Mouse (Mus musculus) brain, embryonic 18.5 days (tissue): ENCODE results near the gene Spata13.

Source experiments
- DNase-seq: peaks from one replicate; pipeline ENCODE4 v3.0.0-alpha.2; 2012; ENCODE audit warnings: low read depth, low spot score

Gene Spata13

DNA sequence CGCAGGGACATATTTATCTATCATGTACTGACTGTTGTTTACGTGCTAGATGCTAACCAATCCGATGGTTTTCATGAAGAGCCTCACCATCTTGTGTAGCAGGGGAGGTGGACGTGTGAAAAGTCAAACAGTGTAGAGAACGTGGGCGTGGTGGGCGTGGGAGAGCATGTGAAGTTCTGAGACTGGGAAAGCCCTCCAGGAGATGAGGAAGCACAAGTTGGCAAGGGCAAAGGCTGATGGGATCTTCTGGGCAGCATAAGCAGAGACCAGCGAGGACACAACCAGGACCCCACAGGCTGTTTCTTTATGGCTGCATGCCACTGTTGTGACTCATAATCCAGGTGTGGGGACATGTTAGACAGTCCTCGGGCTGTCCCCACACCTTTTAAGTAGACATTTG is 5.4 kb downstream of the Spata13 start:
- no peak for DNase-seq

DNA sequence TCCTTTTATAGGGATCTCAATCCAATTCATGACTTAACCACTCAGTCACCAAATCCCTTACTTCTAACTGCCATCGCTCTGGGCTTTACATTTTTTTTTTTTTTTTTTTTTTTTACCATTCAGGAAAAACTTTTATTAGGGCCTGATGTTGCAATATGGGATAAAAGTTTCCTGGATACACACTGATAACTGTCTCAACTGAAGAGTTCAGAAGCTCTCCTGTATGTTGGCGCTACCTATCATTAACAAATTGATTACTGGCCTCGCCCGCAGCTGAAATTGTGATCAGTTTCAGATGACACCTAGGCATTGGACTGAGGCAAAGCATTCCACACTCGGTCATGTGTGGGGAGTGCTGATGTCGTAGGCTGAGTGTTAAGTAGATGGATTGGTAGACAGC is 7.3 kb downstream of the Spata13 start:
- no peak for DNase-seq

DNA sequence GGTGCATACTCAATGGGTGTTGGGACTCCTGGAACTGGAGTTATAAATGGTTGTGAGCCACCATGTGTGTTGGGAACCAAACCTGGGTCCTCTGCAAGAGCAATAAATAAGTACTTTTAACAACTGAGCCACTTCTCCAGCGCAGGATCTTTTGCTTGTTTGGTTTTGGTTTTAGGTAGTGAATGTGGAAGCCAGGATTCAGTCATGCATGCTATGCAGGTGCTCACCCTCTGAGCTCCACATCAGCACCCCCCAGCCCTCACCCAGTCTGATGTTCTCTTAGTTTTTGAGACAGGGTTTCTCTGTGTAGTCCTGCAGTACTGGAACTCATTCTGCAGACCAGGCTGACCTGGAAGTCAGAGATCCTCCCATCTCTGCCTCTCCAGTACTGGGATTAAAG is 8.3 kb downstream of the Spata13 start:
- no peak for DNase-seq

DNA sequence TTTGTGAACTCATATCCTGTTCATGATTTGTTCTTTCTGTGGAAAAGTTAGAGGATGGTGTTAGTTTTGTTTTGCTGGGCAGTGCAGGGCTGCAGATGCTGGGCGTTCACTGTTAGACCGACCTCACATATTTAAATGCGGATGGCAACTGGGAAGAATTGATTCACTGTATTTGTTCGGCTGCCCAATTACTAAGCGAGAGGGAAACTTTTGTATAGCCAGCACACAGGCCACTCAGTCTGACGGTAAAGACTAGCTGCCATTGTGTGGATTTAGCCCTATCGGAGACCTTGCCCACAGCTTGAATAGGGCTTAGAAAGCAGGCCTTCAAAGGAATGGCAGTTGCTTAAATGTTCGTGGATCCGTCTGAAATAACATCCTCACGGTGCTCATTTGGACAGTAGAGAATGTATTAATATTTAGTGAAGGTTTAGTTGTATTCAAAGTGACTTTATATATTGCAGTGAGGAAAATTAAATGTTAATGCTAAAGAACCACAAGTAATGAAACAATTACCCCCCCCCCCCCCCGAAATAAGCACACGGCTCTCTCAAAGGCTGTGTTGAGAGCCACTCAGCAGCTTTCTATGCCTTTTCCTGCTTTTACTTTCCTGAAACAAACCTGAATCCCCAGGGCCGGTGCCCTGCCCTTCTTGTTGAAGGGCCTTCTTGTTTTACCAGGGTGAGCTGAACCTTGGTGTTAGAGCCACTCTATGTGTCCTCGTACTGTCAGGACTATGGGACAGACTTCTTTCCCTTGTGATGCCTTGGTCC is 9.5 kb downstream of the Spata13 start:
- no peak for DNase-seq

DNA sequence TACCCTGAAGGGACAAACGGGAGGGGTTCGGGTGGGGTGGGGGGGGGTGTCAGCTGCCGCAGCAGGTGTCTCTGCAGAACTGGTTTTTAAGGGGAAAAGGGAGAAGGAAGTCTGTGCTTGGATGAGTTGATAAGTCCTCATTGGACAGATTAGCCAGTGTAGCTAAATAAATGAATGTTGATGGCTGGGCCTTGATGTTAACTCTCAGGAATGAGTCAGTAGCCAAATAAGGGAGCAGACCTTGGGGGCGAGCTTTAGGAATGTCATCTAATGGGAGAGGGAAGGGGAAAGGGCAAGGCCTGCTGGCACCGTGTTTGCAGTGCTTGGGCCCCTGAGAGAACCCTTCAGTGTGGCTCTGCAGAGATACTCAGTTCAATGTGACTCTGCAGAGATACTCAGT is 12.6 kb downstream of the Spata13 start:
- DNase-seq, result no peak

DNA sequence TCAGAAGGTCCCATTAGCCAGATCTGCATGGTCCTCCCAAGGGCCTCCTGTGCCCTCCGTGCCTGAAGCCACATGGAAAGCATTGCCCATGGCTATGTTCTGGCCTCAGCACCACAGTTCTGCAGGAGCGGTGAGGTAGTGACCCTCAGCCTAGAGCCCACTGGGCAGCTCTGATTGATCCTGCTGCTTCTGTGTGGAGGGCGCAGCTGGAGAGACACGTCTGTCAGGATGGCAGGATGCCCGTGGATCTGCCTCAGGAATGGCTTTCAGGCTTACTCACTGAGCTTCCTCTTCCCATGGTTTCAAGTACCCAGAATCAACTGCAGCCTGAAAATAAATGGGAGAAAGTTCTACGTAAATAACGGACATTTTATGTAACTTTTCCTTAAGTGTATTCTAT is 14.1 kb downstream of the Spata13 start:
- DNase-seq, result no peak

DNA sequence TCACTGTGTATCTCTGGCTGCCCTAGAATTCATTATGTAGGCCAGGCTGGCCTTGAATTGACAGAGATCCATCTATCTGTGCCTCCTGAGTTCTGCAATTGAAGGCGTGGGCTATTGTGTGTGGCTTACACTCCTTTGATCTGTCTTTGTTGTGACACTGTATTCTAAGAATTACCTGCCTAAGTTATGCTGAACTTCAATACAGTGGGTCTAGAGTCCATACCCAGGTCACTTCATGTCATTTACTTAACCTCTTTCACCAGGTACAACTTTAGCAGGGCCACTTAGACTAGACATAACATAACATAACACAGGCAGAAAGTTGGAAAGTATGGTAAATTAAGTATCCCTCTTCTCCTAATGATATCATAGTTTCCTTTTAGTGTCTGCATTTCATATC is 15.2 kb downstream of the Spata13 start:
- DNase-seq, result no peak

DNA sequence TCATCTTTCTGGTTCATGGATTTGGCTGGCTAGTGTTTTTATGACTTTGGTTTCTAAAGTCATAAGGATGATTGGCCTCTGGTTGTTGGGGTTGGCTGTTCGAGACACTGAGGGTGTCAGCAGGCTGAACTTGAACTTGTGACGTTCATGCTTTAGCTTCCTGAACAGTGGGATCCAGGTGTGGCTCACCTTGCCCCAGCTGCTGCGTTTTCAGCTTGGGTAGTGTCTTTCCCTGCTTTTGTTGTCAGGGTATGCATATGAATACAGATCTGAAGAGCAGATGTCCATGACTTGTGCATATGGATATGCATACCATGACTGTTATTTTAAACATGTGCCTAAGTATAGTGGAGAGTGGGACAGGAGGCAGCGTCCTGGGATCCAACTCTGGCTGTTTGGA is 19.4 kb downstream of the Spata13 start:
- DNase-seq, result no peak

DNA sequence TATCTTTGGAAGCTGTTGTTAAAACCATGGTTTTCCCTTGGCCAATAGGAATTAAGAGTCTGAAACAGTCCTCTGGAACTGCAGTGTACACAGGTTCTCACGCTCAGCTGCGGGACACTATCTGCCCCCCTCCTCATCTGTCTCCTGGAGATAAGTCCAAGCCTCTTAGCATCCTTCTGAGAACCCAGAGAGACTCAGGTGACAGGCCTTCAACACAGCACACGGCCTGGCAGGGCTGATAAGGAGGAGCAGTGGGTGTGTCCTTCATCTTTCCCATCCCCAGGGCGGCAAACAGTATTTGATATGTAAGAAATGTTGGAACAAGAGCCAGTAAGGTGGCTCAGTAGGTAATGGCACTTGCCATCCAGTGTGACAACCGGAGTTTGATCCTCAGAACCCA is 20.2 kb downstream of the Spata13 start:
- DNase-seq, result no peak

DNA sequence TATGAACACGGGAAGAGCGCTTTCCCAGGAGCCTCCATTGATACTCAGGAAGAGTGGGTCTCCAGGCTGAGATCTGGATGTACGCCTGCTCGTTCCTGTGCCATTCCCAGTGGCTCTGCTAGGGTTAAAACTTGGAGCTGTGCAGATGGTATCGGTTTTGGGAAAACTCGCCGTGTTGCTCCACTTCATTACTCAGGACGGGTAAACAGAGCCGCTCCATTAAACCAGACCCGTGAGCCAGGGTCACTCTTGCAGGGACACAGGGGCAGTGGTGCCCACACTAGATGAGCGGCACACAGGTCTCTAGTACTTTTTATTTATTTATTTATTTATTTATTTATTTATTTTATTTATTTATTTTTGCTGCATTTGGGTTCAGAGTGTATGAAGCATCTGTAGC is 20.9 kb downstream of the Spata13 start:
- DNase-seq, result no peak

DNA sequence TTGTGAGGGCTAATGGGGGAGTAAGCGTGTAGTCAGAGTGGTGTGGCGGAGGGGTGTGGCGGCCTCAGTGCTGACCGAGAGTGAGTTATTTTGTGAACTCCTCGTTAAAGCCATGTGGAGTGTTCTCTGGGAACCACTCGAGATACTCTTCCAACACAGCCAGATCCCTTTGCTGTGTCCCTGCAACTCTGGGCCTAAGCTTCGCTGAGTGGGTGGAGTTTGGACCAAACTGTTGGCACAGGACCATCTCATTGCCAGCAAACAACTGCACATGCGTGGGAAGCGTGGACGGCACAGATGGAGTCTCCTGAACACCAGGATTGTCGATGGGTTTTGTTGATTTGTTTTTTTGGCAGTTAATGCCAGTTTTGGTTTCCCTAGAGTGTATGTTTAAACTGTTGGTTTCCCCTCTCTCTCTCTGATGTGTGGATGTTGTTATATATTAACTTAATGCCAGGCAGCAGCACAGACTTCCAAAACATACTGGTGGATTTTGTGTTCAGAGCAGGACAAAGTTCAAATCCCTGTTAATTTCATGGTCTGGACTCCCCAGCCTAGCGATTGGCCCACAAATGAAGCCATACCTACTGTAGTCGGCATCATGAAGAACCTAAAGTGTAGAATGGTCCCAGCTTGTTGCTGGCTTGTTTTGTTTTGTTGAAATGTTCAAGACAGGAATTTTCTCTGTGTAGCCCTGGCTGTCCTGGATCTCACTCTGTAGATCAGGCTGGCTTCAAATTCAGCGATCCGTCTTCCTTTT is 22.3 kb downstream of the Spata13 start:
- no peak for DNase-seq

DNA sequence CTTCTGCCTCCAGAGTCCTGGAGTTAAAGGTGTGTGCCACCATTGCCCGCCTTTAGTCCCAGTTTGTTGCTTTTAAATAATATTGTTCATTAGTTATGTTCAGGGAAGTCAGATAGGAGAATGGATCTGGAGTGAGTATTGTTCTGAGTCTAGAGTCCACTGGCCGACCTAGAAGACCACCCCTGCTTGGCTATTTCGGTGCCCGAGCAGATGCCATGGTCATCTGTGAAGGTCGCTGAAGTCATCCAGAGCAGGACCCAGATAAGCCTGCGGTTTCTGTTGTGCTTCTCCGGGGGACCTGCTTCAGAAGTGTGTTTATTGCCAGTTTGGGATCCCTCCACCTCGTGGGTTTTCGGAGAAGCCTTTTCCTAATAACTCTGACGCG is 22.9 kb downstream of the Spata13 start:
- no peak for DNase-seq

DNA sequence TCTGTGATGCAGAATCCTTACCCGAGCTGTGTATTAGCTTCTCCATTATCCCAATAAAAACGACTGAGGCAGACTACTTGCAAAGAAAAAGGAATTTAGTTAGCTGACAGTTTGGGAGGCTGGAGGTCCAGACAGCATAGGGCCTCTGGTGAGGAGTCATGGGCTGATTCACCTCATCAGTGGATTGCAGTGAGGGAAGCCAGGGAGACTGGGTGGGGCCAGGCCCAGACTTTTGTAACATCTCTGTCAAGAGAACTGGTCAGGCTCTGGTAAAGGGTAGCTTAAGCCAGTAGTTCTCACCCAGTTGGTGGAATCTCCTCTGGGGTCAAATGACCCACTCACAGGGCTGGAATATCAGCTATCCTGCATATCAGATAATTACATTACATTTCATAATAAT is 24.1 kb downstream of the Spata13 start:
- no peak for DNase-seq

DNA sequence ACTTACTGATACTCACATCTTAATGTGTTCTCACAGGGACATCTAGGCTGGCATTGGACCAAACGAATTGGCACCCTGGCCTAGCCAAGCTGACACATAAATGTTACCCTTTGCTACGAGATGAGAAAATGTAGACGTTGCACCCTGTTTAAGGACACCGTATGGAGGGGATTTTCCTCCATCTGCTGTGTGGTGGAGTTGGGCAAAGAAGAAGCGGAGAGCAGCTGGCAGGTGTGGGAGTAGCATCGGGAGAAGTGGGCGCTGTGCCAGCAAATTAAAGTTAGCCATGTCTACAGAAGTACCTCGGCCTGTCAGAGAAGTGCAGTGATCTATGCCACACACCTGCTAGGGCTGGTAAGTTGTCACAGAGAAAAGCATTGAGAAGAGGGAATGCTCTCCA is 25.7 kb downstream of the Spata13 start:
- no peak for DNase-seq

DNA sequence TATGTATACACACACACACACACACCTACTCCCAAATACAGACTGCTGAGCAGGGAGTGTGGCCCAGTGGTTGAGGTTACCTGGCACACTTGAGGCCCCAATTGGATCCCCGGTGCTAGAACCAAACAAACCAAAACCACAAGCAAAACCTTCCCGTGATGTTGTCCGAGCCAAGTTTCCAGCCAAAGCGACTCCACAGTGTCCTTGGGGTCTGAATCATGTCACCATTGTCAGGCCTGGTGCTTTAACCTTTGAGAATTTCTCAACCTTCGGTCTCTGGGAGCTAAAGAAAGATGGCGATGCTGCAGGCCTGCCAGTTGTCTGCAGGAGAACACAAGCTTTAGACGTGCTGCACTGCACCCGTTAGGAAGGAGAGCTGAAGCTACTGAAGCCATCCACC is 26.8 kb downstream of the Spata13 start:
- no peak for DNase-seq

DNA sequence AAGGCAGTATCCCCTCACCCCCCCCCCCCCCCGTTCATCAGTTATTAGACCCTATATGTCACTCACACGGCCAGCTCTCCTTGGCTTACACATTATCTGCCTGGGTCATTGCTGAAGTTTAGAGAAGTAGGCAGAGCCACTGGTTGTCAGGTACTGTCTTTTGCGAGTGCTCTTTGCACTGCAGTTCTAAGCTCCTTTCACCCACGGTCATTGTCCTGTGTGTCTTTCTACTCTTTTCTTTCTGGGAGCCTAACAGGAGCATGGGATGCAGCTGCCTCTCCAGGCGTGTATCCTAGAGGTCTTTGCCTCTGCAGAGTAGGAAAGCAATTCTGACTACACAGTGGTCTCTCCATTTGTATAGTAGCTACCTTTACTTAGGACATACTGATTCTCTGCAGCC is 27.5 kb downstream of the Spata13 start:
- no peak for DNase-seq

DNA sequence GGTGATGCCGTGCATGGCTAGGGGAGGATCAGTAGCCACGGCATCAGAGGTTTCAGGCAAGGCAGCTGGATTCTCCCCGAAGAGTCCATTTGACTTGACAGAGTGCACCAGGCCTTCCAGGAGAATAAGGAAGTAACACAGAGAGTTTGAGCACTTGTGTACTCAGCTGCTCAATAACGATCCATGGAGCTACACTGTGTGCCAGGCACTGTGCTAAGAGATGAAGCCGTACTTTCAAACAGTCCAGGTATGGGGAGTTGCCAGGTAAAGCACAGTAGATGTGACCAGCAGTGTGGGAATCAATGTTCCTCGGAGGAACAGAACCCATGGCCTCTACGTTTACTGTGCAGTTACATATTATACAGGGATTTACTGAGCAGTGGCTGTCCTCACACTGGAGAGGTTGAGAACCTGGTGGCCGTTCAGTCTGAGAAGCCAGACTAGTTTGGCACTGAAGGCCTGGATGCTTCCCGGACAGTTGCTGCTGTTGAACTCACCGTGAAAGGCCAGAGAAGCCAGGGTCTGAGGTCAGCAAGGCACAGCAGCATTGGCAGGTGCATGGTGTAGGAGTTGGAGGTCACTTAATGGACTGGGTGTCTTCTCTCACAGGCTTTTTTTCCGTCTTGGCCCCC is 29.6 kb downstream of the Spata13 start:
- no peak for DNase-seq

DNA sequence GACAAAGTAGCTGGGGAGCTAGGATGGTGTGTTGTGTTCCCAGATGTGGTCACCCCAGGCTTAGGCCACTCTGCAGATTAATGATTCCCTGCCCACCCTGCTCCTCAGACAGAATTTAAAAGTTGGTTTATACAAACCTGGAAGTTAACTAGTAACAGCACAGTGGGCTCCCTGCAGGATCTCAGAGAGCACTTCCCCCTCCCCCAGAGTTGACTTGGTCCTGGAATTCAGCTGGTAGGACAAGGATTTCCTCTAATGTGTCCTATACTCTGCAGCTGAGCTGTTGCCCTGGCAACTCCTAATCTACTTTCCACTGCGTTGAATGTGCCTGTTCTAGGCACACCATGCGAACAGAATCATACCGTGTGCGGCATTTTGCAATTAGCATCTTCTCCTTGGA is 30.8 kb downstream of the Spata13 start:
- DNase-seq, result no peak

DNA sequence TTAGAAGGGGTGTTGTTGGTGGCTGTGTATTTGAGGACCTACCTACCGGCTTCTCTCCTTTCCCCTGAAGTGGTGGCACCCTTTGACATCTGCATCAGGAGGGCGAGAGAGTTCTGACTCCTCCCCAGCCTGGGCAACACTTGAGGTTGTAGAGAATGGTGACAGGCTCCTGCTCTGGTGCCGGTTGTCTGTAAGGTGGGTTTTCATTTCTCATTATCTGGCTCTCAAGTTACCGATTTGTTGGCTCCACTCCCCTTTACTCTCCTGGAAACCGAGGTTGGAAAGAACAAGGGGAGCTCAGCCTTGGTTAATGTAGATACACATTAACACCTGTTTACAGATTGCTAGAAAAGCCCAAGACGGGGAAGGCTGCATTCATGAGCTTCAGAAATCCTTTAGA is 31.5 kb downstream of the Spata13 start:
- no peak for DNase-seq

DNA sequence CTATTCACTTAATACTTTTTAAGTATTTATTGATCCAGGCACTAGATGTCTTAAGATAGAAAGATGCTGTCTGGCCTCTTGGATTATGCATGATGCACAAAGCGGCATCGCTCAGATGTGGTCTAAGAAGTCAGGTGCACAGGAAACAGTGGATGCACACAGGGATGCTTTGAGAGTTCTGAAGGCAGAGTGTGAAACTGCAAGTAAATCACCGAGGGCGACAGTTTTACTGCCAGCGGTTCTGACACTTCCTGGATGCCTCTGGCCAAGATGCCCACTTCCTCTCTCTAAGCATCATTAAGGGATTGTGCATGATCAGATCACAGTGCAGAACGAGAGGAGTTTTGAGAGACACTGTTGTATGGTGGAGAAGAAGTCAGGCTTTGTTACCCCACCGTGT is 32.5 kb downstream of the Spata13 start:
- no peak for DNase-seq

DNA sequence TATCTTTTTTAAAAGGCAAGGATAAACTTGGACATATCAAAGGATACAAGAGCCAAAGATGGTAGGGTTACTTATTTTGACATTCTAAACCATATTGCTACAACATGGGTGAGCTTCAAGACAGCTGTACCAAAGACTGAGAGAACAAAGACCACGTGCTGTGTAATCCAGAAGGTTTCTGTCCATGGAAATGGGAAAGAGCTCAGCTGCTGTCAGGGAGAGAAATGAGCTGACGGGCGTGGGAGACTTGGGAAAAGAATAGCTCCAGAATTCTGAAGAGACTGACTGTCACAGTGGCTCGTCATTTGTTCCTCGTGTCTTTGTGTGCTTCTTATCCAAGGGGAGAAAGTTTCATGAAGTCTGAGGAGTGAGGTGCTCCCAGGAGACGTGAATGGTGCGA is 36.4 kb downstream of the Spata13 start:
- DNase-seq, result no peak

DNA sequence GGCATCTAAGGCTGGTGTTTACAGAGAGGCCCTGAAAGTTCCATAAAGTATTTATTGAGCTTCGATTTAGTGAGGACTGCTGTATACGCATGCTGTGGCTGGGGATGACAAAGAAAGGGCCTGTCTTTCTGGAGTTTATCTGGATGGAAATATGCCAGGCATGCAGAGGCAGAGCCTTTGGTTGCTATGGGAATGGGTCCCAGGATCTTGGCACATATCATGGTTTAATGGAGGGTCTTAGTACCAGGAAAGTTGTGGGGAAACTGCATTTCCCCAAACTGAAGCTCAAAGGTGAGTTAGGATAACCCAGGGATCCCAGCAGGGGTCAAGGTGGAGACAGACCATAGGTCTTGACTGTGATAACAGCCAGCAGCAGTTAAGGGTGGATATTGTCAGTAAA is 37.7 kb downstream of the Spata13 start:
- no peak for DNase-seq

DNA sequence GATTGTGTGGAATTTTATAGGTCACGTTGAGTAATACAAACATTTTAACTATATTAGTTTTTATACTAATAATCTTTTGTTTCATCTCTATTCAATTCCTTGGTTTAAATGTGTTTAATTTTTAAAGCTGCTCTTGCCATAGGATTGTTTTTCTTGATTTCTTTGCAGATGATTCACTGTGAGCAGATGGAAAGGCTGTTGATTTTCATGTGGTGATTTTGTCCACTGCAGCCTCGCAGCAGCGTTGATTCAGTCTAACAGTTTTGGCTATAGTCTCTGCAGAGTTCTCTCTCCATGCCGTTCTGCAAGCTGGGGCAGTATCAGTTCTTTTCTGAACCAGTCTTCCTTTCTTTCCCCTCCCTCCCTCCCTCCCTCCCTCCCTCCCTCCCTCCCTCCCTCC is 41.9 kb downstream of the Spata13 start:
- no peak for DNase-seq
